Mouse (Mus musculus): ENCODE measurements around the gene Olfr976. TPM values are rescaled to one million over a fixed set of nuclear protein-coding genes. Genes with fewer than 3 reads are reported as not detected.

Gene Olfr976
- polyA plus RNA-seq (2012; ENCODE audit: low replicate concordance): not detected in 2 replicates

DNA sequence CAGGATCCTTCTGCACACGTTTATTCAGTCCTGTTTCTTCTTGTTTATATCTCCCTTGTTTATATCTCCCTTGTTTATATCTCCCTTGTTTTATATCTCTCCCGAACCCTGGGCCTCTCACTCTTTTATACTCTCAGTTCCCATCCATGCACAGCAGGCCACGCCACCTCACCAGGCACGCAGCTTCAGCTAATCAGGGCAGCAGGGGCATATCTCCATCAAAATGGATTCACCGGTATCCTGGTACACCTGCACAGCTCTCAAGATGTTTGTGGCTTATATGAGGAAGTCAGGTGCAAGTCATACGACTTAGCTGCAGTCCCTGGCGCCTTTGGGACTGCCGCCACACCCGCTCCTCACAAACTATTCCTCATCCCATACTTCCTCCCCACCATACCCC lies at the start of gene Olfr976:
Gene Olfr976 (minus strand): TSS at position 101 of the 400 bp plus-strand sequence.

DNA sequence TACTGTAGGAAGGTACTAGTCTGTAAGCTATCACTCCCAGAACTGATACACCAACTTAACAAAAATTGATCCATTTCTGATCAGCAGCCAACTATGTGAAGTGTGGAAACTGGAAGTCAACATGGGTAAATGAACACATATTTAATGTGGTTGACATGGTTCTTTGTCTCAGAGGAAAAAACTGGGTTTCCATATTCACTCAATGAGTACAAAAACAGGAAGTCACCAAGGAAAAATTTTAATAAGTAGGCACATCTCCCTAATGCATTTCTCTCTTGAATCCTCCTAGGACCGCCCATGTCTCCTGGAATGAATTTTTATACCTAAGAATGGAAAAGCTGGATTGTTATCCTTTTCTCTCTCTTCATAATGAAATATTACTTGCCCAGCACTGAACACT lies 48.5 kb upstream of the Olfr976 start, which contains the start of gene Olfr980:
Gene Olfr980 (minus strand): TSS at position 101 of the 400 bp plus-strand sequence.

DNA sequence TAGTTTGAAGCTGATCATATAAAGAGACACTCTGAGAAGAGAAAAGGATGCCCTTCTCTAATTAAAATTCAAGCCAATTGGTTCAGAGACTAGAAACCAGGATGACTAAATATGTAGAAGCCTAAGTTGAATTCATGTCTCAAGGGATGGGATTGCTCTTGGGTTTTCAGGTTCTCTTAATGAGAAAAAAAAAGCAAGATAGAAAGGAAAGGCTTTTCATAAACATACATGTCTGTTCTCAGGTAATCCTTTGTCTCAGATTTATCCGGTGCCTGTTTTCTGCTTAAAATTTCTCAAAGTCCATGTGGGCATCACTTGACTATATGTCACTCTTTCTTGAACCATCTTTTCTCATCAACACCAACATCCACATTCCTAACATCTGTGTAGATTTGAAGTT lies 42.4 kb upstream of the Olfr976 start, which contains the start of gene Olfr979:
Gene Olfr979 (minus strand): TSS at position 101 of the 400 bp plus-strand sequence.

DNA sequence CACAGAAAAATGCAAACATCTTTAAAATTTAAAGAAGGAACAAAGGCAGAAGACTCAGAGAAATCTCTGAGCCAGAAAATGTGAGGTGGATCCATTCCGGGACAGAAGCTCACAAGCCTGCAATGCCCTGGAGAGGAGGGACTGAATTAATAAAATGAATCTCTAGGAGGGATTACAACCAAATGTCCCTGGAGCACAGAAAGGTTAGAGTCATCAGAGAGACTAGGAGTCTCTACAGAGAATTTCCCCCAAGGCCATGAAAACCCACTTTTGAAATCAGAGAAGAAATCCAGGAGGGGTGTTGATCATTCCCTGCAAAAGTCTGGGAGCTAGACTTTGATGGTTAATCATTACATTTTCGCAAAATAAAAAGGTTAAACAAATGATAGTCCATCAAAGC lies 30.9 kb upstream of the Olfr976 start, which contains the start of gene Olfr978:
Gene Olfr978 (plus strand): TSS at position 301 of the 400 bp plus-strand sequence.

DNA sequence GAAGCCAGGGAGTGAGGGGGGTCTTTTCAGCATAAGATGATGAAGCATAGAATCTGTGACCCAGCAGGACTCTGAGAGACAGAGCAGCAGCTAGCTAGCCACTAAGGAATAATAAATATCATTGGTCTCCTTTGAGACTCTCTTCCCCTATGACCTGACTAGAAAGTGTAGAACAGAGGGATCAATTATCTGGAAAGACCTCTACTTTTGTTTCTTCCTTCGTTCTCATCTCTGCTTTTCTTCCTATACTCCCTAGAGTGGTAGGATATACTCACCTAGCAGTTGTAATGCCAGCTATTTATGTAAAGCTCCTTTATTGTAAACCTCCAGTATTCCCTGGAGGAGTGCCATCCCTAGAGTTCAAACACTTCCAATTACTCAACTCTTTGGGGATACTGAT lies 9.0 kb downstream of the Olfr976 start, which contains the start of gene Olfr975:
Gene Olfr975 (minus strand): TSS at position 101 of the 400 bp plus-strand sequence.

DNA sequence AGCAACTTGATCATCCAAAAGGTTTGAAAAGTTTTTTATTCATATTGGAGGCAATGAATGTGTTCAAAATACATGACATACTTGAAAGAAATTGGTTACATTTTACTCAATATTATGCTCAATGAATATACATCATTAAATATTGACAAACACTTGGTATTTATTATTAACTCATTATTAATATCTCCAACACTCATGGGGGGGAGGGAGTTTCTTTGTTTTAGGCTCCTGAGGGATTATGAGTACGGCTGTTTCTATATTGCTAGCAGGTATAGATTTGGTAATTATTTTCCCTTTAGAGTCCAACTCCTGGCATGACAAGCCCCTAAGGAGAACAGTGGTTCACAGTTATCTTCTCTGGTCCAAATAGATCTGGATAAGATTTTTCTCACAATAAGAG lies 23.7 kb downstream of the Olfr976 start, which contains the start of gene Olfr974:
Gene Olfr974 (plus strand): TSS at position 301 of the 400 bp plus-strand sequence.

DNA sequence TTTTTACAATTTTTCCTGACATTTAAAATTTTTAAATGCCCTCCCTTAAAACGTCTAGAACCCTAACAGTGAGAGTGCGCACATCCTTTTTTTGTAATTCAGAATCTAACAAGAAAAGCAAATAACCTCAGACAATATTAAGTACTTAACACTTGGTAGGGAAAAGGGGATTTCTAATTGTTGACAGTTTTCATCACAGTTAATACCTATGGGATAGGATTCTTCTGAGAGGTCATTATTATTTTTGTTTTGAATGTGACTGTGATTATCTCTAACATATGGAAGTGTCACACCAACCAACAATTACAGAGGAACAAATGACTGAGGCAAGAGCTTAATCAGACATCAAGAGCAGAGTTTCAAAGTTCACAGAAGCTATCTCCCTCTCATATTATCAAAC lies 53.9 kb downstream of the Olfr976 start, which contains the start of gene Olfr229:
Gene Olfr229 (plus strand): TSS at position 301 of the 400 bp plus-strand sequence.

Other genes starting within 250 kb of the Olfr976 start
- not detected in 2 replicates for gene Olfr965, start 249.8 kb downstream of the Olfr976 start, polyA plus RNA-seq (2012; ENCODE audit: low replicate concordance)
- not detected in 2 replicates for gene Olfr150, start 230.2 kb downstream of the Olfr976 start, polyA plus RNA-seq (2012; ENCODE audit: low replicate concordance)
- gene Olfr967, start 214.9 kb downstream of the Olfr976 start, polyA plus RNA-seq (2012; ENCODE audit: low replicate concordance): not detected in 2 replicates
- gene Olfr968, start 177.9 kb downstream of the Olfr976 start, polyA plus RNA-seq (2012; ENCODE audit: low replicate concordance): not detected in 2 replicates
- gene Olfr969, start 170.2 kb downstream of the Olfr976 start, polyA plus RNA-seq (2012; ENCODE audit: low replicate concordance): not detected in 2 replicates
- not detected in 2 replicates for gene Olfr970, start 152.3 kb downstream of the Olfr976 start, polyA plus RNA-seq (2012; ENCODE audit: low replicate concordance)
- not detected in 2 replicates for gene Olfr971, start 124.3 kb downstream of the Olfr976 start, polyA plus RNA-seq (2012; ENCODE audit: low replicate concordance)
- not detected in 2 replicates for gene Olfr972, start 94.7 kb downstream of the Olfr976 start, polyA plus RNA-seq (2012; ENCODE audit: low replicate concordance)
- gene Olfr229, start 53.8 kb downstream of the Olfr976 start, polyA plus RNA-seq (2012; ENCODE audit: low replicate concordance): not detected in 2 replicates
- gene Olfr974, start 23.6 kb downstream of the Olfr976 start, polyA plus RNA-seq (2012; ENCODE audit: low replicate concordance): not detected in 2 replicates
- gene Olfr975, start 9.1 kb downstream of the Olfr976 start, polyA plus RNA-seq (2012; ENCODE audit: low replicate concordance): not detected in 2 replicates
- gene Olfr978, start 31.0 kb upstream of the Olfr976 start, polyA plus RNA-seq (2012; ENCODE audit: low replicate concordance): not detected in 2 replicates
- gene Olfr979, start 42.3 kb upstream of the Olfr976 start, polyA plus RNA-seq (2012; ENCODE audit: low replicate concordance): 0.05 TPM in 1 of 2 replicates, not detected in the other
- not detected in 2 replicates for gene Olfr980, start 48.4 kb upstream of the Olfr976 start, polyA plus RNA-seq (2012; ENCODE audit: low replicate concordance)
- gene Olfr981, start 60.3 kb upstream of the Olfr976 start, polyA plus RNA-seq (2012; ENCODE audit: low replicate concordance): not detected in 2 replicates
- gene Olfr982, start 112.7 kb upstream of the Olfr976 start, polyA plus RNA-seq (2012; ENCODE audit: low replicate concordance): not detected in 2 replicates
- not detected in 2 replicates for gene Olfr983, start 132.5 kb upstream of the Olfr976 start, polyA plus RNA-seq (2012; ENCODE audit: low replicate concordance)
- gene Olfr984, start 153.1 kb upstream of the Olfr976 start, polyA plus RNA-seq (2012; ENCODE audit: low replicate concordance): not detected in 2 replicates
- not detected in 2 replicates for gene Olfr985, start 169.1 kb upstream of the Olfr976 start, polyA plus RNA-seq (2012; ENCODE audit: low replicate concordance)
- gene Tmem225, start 187.0 kb upstream of the Olfr976 start, polyA plus RNA-seq (2012; ENCODE audit: low replicate concordance): not detected in 2 replicates
- gene Olfr986, start 219.8 kb upstream of the Olfr976 start, polyA plus RNA-seq (2012; ENCODE audit: low replicate concordance): not detected in 2 replicates
- gene Zfp202, start 231.2 kb upstream of the Olfr976 start, polyA plus RNA-seq (2012; ENCODE audit: low replicate concordance): 0.20 and 0.39 TPM in 2 replicates